Mouse (Mus musculus): ENCODE data around the gene St3gal6.

- TF ChIP-seq POLR2A (IDR thresholded peaks at IDR 0.05; ENCODE audit: borderline replicate concordance, extremely low read depth, low read depth, low read length): no peak
- no peak for TF ChIP-seq CTCF (IDR thresholded peaks at IDR 0.05; ENCODE audit: insufficient read depth, low read length)
Measured at GRCm38 (mm10) chr16:58522677-58523043, 1.4 kb downstream of the St3gal6 start.

Data from lung, adult 2 months (tissue).